Mouse (Mus musculus) mouse embryonic stem cell (cell line): ENCODE measurements around the gene Opcml.

ENCODE experiments used
- in situ Hi-C, 2 experiments: fragments of 300-500 bp; cut with MboI; formaldehyde crosslinking; loops; 1 replicate in 1 of 2; 3 replicates in 1 of 2; pipeline ENCODE4 v1.14.3; 2019 to 2020; ENCODE audit warnings: low sequenced_read_pairs in 2 of 2, low pct_unique_long_range_greater_than_20kb in 1 of 2, mixed read lengths in 1 of 2; ENCODE audit not compliant: unreplicated experiment in 1 of 2

Opcml gene

DNA sequence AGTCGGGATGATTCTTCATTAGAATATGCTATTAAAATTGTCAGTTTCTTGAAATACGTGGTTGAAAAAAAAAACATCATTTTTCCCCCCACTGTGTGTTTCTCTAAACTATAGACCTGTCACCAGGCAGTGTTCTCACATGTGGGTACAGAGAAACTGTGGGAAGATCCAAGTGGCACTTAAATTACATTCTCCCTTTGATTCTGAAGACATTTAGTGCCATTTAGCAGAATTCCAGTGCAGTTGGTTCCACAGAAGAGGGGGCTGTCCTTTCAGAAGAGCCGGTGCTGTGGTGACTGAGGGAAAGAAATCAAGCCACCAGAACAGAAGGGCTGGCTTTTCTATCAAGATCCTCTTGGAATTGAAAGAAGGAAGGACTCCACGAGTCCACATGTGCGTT lies 181.7 kb downstream of the Opcml start:
- in situ Hi-C loops, result no loop called here

DNA sequence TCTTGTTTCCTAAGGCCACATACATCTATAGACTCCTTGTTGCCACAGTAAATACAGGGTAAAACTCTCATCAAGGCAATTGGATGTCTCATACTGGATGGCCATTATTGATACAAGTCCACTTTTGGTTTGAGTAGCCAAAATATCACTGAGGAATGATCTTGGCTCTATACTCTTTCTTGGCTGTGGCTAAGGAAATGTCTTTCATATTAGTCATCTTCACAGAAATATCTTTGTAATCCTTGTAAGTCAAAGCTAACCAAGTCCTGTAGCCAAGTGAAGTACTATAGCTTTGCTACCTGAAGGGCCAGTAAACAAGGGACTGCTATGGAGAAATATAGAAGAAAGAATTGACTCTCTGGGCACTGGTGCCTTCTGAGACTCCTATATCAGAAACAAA lies 192.0 kb downstream of the Opcml start:
- in situ Hi-C loops, result no loop called here

DNA sequence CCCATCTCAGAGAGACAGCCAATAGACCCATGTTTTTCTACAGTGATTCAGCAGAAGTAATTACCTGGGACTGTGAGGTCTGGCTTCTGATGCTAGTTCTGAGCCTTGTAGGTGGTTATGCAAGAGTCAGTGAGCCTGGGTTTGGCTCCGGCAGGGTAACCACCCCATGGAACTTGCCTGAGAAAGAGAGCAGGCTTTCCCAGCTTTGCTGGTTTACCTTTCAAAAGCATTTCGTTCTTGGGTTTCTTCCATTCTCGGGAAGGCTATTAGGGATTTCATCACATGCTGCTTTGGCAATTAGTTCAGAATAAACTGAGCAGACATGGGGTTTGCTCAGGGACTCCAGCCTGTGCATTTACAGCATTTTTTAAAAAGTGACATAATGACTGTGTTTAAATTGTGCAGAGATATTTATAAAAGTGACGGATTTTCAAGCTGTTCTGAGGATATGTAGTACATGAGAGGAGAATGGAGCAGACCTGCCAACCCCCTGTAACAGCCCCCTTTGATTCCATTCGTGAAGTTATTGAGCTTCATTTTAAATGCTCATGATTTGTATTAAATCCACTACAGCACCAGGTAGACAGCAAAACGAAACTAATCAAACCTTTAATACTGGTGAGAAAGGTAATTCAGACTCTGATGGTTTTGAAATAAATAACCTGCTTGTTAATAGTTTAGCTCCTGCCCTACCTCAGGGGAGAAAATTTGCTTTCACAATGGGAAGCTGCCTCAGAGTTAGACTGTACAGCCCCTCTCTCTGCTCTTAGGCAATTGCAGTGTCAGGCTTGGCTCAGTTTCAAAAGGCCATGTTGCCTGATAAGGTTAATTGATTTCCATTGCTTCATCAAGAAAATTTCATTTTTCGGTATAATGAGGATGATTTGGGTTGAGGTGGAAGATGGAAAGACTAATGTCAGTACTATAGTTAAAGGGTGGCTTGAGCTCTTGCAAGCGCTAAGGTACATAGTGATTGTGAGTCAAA lies 196.3 kb downstream of the Opcml start:
- in situ Hi-C loops, result no loop called here

DNA sequence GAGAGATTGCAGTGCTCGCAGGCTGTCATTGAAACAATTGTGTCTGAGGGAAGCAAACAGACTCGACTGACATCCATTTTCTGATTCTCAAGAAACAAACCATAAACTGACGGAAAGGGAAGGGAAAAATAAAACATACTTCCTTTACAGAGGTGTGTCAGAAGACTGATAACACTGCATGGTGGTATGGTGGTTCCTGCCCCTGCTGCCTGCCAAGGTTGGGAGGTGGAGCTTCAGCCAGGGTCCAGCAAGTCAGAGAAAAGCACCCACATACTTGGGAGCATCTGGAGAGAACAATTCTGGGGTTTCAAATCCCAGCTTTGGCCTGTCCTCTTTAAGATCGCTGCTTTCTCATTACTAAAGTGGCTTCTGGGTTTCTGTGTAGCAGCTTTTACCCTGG lies 201.0 kb downstream of the Opcml start:
- in situ Hi-C loops, result no loop called here

DNA sequence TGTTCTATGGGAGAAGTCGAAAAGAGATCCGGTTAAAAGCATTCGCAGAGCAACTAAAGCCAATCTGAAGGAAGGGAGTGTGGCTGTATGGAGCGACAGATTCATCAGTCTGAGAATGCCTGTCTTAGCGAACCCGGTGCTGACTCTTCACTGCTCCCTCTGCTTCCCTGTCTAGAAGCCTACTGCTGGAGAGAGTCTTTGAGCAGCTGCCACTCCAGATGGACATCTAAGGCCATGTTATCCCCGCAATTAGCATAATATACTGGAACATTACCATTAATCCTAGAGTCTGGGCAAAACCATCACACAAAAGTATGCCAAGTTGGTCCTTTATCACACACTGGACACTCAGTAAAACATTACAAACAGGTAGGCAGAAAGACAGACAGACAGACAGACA lies 206.0 kb downstream of the Opcml start:
- in situ Hi-C loops, result no loop called here

DNA sequence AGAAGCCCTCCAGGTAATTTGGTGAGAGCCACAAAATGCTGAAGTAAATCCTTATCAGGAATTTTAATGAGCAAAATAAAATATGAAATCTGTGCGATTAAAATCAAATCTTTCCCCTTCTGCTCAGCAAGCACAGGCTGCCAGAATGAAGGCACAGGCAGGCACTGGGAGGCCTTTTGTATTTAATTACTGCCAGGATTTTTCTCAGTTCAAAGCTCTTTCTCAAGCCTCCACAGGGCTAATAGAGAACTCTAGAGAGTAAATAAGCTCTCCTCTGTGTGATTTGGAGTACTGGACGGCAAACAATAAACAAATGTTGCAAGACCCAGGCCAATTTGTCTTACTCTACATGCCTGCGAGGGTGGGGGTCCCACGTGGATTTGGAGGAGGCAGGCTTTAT lies 208.2 kb downstream of the Opcml start:
- in situ Hi-C loops, result no loop called here

DNA sequence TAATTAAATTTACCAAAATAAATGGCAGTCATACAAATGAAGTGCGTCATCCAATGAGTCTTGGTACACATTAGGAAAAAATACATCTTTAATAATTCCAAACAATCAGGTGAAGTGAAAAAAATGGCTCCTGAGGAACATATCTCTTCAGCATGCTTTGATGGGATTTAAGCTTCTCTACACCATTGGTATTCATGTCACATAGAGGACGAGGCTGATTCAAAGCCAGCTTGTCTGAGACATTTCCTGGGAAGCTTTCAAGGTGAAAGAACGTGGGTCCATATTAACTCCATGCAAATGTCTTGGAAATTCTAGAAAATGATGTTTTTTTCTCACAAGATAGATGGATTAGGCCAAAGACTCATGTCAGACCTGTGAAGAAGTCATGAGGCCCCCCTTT lies 212.6 kb downstream of the Opcml start:
- in situ Hi-C loops, result no loop called here

DNA sequence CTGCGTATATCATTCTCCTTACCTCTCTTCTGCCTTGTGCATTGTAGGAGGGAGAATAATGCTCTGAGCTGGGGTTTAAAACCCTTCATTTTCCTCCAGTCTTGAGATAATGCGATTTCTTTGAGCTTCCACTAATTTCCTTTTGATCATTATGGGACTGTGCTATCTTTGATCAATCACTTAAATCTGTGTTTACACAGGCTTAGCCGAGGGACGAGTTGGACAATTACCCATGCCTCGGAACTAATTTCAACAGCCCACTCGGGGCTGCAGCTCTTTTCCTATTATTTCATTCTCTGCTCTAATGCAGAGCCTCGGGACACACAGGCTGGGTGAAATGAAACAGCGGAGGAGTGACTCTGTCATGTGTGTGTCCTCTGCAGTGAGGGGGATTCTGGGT lies 220.9 kb downstream of the Opcml start:
- in situ Hi-C loops, result no loop called here

DNA sequence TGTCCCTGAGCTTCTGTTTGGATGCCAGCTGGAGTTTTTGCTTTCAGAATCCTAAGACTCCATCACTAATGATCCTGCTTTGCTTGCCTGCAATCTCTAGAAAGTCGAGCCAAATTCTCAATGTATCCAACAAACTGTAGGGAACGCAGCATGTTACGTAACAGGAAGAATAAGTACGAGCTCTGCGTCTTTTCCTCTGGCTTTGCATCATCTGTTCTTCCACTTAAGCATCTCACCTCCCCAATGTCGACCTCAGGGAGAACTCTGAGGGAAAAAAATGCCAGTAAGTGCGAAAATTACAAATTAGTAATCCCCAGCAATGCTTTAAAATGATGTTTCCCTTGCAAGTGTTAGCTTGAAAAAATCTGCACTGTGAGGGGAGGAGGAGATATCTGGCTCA lies 222.1 kb downstream of the Opcml start:
- in situ Hi-C loops, result no loop called here

DNA sequence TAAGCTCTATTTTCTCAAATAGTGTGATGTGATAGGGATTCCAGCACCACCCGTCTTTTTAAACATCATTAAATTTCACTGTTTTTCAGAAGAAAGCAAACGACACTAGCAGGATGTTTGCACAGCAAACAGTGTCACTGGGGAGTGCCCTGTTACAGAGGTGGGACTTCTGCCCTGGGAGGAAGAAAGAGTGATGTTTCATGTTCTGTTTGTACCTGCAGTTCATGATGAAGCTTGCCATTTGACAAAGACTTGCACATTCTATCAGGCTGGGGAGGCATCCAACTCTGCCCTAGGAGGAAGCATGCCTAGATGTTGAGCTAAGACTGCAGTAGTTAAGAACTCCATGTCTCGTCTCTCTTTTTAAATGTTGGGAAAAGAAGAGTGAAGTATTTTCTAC lies 222.6 kb downstream of the Opcml start:
- in situ Hi-C loops, result no loop called here

DNA sequence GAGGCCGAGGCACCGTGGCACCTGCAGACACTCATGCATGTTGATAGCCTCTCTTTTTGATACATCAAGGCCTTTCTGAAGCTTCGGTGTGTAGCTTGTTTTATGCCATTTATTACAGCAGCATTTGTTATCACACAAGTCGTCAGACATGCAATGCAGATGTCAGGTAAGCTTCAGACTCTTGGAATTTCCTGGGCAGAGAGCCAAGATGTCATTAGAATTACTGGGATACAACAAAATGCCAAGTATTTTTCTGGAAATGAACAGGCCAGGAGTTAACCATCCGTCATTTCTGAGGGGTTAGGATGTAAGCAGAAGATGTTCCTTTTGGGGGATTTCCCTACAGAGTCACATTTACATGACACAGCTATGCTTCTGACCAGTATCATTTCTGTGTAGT lies 237.6 kb downstream of the Opcml start:
- in situ Hi-C loops, result no loop called here

DNA sequence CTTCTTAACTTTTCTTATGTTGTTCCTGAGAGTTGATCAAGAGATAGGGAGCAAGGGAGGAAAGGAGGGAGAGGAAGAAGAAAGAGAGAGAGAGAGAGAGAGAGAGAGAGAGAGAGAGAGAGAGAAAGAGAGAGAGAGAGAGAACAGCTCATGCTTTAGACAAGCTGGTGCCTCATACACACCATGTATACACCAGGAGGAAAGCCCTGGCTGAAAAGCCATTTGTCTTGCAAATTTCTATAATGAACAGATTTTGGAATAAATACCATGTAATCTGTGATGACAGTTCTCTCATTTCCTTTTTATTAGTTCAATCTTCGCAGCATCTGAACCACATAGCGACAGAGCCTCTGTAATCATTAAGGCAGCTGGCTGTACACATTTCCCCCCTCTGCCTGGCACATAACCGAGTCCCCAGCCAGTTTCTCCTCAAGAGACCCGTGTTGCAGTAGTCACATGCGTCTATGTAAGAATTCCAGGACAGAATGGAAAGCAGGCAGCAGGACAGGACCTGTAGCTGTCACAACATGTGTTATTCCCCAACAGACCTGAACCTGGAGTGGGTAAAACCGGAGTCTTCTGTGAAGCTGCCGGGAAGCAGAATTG lies 238.3 kb downstream of the Opcml start:
- in situ Hi-C loops, result no loop called here

DNA sequence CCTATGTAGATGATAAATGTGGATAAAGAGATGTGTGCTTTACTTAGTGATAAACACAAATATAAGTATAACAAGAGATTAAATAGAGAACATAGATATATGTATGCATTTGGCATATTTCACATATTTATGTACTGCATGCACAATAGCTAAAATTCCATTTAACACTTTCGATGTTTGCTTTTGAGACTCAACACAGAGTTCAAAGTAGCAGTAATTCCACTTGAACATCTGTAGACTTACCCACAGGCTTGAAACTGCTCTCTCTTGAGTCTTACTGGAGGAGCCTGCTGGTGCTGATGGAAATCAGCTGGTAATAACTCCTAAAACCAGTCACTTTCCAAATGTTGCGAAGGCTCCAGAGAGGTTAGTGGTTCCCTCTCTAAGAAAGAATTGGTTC lies 258.6 kb downstream of the Opcml start:
- in situ Hi-C loops, result no loop called here

DNA sequence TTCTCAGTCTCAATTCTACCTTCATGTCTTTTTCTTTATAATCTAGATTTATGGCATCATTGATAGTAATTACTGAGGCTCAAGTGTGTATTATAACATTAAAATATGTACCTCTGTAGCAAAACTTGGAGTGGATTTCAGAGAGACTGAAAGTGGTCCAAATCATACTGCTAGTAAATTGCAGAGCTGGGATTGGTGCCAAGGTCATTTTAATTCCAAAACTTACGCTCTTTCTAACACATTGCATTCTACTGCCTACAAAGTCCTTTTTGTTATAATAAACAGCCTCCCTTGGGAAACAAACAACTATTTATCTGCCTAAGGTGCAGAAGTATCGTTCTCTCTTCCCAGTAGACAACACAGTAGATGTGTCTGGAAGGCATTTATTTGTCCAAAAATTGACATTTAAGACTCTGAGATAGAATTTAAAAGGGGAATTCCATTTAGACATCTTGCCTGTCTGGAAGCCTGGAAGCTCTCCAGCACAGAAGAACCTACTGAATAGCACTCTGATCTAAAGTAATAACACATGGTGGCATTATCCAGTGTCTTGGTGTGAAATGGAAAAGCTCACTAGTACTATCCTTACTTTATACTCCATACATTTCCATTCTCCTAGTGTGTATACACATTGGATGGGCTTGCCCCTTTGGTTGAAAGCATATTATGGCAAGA lies 266.7 kb downstream of the Opcml start:
- in situ Hi-C loops, result no loop called here

DNA sequence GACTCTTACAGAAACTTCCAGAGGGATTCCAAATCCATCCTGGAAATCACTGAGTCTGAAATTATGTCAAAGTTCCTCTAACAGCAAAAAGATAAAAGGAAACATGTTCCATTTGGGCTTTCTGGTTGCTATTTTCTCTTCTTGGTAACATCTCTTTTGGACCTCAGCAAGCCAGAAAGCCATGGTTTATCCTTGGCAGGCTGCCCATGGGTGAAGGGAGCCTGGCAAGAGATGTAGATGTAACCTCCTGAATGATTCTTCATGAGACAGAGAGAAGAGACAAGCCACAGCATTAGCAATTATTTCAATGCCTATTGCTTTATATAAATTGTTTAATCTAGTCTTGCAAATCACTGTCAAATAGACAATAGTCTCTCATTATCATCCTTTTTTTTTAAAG lies 274.6 kb downstream of the Opcml start:
- in situ Hi-C loops, result no loop called here

DNA sequence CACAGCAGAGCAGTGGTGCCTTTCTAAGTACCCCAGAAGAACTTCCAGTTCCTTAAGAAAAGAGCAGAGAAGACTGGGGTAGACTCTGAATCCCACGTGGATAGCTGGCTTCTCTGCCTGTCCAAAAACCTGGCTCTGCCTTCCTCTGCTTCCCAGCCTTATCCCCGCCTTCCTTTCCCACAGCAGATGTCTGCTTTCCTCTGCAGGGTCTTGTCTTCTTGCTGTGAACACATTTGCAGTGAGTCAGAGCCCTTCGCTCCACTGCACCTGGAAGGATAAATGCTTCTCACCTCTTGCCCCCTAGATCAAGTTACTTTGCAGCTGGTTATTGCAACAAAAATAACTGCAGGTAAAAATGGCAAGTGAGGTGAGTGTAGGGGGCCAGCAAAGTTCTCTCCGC lies 290.1 kb downstream of the Opcml start:
- in situ Hi-C loops, result no loop called here

DNA sequence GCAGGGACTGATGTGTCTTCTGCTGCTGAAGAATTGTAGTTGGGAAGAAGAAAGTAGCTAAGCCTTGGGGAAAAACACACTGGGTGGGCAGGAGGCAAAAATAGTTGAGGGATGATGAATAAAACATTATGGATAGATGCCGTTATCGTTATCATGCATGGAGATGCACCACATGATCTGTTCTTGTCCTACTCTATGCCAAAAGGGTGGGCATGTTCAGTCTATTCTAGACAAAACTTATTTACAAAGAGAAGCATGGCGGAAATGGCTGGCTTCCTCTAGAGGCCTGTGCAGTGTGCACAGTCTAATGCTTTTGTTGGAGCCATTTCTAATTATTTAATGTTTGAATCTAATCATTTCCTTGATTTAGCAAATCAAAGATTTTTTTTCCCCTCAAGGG lies 293.2 kb downstream of the Opcml start:
- in situ Hi-C loops, result no loop called here

DNA sequence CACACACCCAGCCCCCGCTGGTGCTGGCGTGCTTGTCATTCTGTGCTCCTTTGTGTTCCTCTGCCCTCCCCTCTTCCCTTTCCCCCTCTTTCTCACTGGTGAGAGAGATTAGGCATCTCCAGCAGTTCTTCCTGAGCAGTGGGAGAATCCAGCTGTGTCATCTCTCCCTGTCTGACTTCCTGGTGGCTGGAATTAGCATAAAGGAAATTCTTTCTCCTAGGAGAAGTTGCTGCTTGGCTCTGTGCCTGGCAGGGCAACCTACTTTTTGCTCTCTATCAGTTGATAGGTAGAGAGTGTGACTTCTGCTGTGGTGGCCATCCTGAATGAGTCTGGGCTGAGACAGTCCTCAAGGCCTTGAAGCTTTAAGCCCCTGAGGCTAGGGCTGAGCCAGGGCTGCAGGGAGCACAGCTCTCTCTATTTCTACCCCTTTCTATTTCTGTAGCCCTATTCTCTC lies 293.7 kb downstream of the Opcml start:
- in situ Hi-C loops, result no loop called here

DNA sequence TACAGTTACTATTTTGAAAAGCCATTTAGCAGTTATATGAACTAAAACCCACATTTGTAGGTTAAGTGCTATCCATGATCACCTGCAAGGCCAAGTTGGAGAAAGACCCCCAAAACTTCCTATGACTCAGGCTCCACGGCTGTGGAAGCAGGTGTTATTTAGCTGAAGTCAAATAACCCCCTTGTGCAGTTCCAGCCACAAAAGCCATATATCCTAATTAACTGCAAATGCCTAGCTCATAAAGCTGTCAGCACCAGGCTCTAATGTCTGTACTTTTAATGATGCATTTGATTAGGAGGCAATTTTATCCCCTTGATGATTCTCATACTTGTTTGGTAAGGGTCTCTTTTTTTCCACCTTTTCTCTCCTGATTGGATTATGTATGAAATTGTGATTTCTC lies 300.8 kb downstream of the Opcml start:
- in situ Hi-C loops, result no loop called here
